ENCODE assay signal across 8 mouse cellular contexts in the genomic region with DNA sequence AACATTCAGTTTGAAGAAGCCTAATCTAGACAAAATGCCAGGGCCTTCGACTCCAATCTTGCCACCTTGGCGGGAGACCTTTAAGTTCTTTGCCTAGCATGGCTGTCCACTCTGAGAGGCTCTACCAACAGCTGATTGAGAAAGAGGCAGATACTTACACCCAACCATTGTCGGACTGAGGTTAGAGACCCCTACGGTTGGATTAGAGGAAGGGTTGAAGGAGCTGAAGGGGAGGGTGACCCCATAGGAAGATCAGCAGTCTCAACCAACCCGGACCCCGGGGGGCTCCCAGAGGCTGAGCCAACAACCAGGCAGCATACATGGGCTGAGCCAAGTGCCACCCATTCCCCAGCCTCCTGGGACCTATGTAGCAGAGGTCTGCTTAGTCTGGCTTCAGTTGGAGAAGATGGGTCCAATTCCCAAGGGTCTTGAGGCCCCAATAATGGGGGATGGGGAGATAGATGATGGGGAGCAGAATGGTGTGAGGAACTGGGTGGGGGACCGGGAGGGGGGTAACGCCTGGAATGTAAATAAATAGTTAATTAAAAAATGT. TPM values are rescaled to one million over a fixed set of nuclear protein-coding genes. Genes with fewer than 3 reads are reported as not detected.
DNase-seq lines count a peak whose midpoint lies in the region; ATAC-seq lines count a peak whose summit lies in the region.

No protein-coding gene starts in this region.

- peak; percentile 53 for ATAC-seq in embryonic facial prominence, embryonic 14.5 days (ENCODE audit: low read depth)
- peak; percentile 60 for ATAC-seq in intestine, embryonic 15.5 days
- ATAC-seq in midbrain, embryonic 12.5 days (ENCODE audit: low FRiP score, low read depth): peak; percentile 77

- H3K4me3 ChIP-seq in embryonic facial prominence, embryonic 14.5 days (ENCODE audit: low read depth, low read length): peak overlapping the region; percentile 90
- H3K4me3 ChIP-seq in intestine, embryonic 15.5 days (replicated peaks): peak overlapping the region; percentile 69
- peak overlapping the region; percentile 85 for H3K4me3 ChIP-seq in midbrain, embryonic 12.5 days

- 60% methylated on average over 8 of the region's 8 CpGs for WGBS in embryonic facial prominence, embryonic 14.5 days
- 59% methylated on average over 8 of the region's 8 CpGs for WGBS in intestine, embryonic 15.5 days
- 67% methylated on average over 8 of the region's 8 CpGs for WGBS in midbrain, embryonic 12.5 days

- H3K9me3 ChIP-seq in embryonic facial prominence, embryonic 14.5 days (ENCODE audit: control insufficient read depth, low read length): no peaks in the 10 kb centered on the region
- no peaks in the 10 kb centered on the region for H3K9me3 ChIP-seq in intestine, embryonic 15.5 days
- H3K9me3 ChIP-seq in midbrain, embryonic 12.5 days: no peaks in the 10 kb centered on the region

- peak overlapping the region; percentile 76 for H3K4me2 ChIP-seq in embryonic facial prominence, embryonic 14.5 days (ENCODE audit: low read depth, low read length)
- peak overlapping the region; percentile 60 for H3K4me2 ChIP-seq in intestine, embryonic 15.5 days (replicated peaks)
- peak overlapping the region; percentile 67 for H3K4me2 ChIP-seq in midbrain, embryonic 12.5 days (replicated peaks)

- peaks cover 8% of the 10 kb centered on the region; the same call in 1 of the 2 replicates for H3K4me1 ChIP-seq in embryonic facial prominence, embryonic 14.5 days (ENCODE audit: control insufficient read depth, insufficient read depth, low read length)
- H3K4me1 ChIP-seq in intestine, embryonic 15.5 days (replicated peaks): peaks cover 7% of the 10 kb centered on the region; the same call in 1 of the 2 replicates
- peaks cover 8% of the 10 kb centered on the region for H3K4me1 ChIP-seq in midbrain, embryonic 12.5 days

- peak overlapping the region; percentile 89; the same call in 1 of the 2 replicates for H3K27ac ChIP-seq in embryonic facial prominence, embryonic 14.5 days (replicated peaks; ENCODE audit: low read depth, low read length)
- no peak overlapping the region for H3K27ac ChIP-seq in intestine, embryonic 15.5 days
- H3K27ac ChIP-seq in midbrain, embryonic 12.5 days (replicated peaks): 0 out of 2 replicates have a peak overlapping the region, but pooled peaks have one; percentile 83

- no peaks in the 10 kb centered on the region for H3K36me3 ChIP-seq in embryonic facial prominence, embryonic 14.5 days (ENCODE audit: control insufficient read depth, insufficient read depth, low read length)
- no peaks in the 10 kb centered on the region for H3K36me3 ChIP-seq in intestine, embryonic 15.5 days
- no peaks in the 10 kb centered on the region for H3K36me3 ChIP-seq in midbrain, embryonic 12.5 days

- H3K27me3 ChIP-seq in embryonic facial prominence, embryonic 14.5 days (replicated peaks; ENCODE audit: control insufficient read depth, insufficient read depth, low read length): no peaks in the 10 kb centered on the region
- no peaks in the 10 kb centered on the region for H3K27me3 ChIP-seq in intestine, embryonic 15.5 days (replicated peaks)
- no peaks in the 10 kb centered on the region for H3K27me3 ChIP-seq in midbrain, embryonic 12.5 days

- peak overlapping the region; percentile 94 for H3K9ac ChIP-seq in embryonic facial prominence, embryonic 14.5 days (ENCODE audit: low read depth, low read length)
- H3K9ac ChIP-seq in intestine, embryonic 15.5 days: no peak overlapping the region
- peak overlapping the region; percentile 79 for H3K9ac ChIP-seq in midbrain, embryonic 12.5 days (replicated peaks)

- DNase-seq in layer of hippocampus, adult 11-12 months (ENCODE audit: low spot score): peak; percentile 21
- DNase-seq in layer of hippocampus, adult 9-10 months (ENCODE audit: low spot score): no peak
- DNase-seq in NIH3T3 (ENCODE audit: low read depth): peak; percentile 15
- DNase-seq in embryonic facial prominence, embryonic 14.5 days (ENCODE audit: low spot score): peak; percentile 13
- DNase-seq in retina, postnatal 1 day: no peak
- DNase-seq in left cerebral cortex, adult 18-20 months (ENCODE audit: low spot score in 2 of 2): no peak

RNA-seq across cellular contexts. Expression of gene C1d, which starts 0.5 kb away (rescaled TPM):
- polyA plus RNA-seq in embryonic facial prominence, embryonic 14.5 days (2014; fragmentation: Nextera tagmentation; extraction: Ambion mirVana): 105 and 112 TPM in 2 replicates
- polyA plus RNA-seq in intestine, embryonic 15.5 days (2015; fragmentation: Nextera tagmentation; extraction: Ambion mirVana): 96.8 and 116 TPM in 2 replicates
- polyA plus RNA-seq in midbrain, embryonic 12.5 days (2016; fragmentation: Nextera tagmentation; extraction: Ambion mirVana): 105 and 110 TPM in 2 replicates
- 10 to 100 TPM; 45.0 to 45.9 TPM for total RNA-seq in left cerebral cortex, adult 18-20 months (2021)

RNA-seq across cellular contexts. Expression of gene Pno1, which starts 45.5 kb away (rescaled TPM):
- 69.8 and 75.5 TPM in 2 replicates for polyA plus RNA-seq in embryonic facial prominence, embryonic 14.5 days (2014; fragmentation: Nextera tagmentation; extraction: Ambion mirVana)
- polyA plus RNA-seq in intestine, embryonic 15.5 days (2015; fragmentation: Nextera tagmentation; extraction: Ambion mirVana): 80.1 and 89.9 TPM in 2 replicates
- polyA plus RNA-seq in midbrain, embryonic 12.5 days (2016; fragmentation: Nextera tagmentation; extraction: Ambion mirVana): 66.5 and 74.9 TPM in 2 replicates
- 10 to 100 TPM; 24.2 to 24.9 TPM for total RNA-seq in left cerebral cortex, adult 18-20 months (2021)

Comparison
In these comparisons a context has a peak if more than half of its experiments do, and no peak if none do; other contexts are left out.
1. DNase-seq: peak in layer of hippocampus, adult 11-12 months (single experiment), NIH3T3 (single experiment) and embryonic facial prominence, embryonic 14.5 days (single experiment); none in layer of hippocampus, adult 9-10 months (single experiment), retina, postnatal 1 day (single experiment) and left cerebral cortex, adult 18-20 months (0 of 2).
2. Peak in every context shown above with its lines, with median percentiles within 50 percentile points of each other: ATAC-seq, H3K4me2 ChIP-seq and H3K4me3 ChIP-seq.